Mouse (Mus musculus): Measurements from ENCODE around the gene Arhgap1. TPM values are rescaled to one million over a fixed set of nuclear protein-coding genes. Genes with fewer than 3 reads are reported as not detected.

Gene Arhgap1
- total RNA-seq, 4 experiments from 2014 or later, result 60.8 to 82.1 (median 74.6) TPM

DNA sequence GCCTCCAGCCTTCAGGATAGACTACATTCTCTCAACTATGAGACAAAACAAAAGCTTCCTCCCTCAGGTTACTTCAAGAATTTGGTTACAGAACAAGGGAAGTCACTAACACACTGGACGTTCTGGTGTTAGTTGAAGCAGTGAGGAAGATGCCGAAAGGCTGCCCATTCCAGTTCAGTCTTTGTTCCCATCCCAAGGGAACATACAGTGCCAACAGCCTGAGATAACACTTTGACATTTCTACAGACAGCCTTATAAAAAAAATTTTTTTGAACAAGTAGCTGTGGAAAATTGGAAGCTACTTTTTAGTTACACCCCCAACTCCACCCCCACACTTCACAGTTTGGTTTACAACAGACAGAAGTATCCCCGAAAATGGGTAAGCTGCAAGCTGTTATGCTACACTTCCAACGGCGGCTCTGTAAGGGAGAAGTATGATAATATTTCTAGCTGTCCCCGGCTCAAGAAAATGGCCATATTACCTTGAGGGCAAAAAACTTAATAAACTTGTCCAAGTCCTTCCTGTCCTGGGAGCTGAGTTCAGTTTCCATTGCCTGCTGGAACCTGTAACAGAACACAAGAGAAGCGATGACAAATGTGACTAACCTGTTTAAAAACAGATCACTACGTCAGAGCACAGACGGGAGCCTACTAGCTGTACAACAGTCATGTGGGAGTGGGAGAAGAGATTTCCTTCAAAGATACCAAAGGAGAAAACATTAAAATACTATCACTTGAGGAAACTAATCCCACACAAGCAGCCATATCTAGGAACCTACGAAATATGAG, 46.0 kb downstream of the Arhgap1 start:
- DNase-seq (ENCODE audit: low spot score in 2 of 2), result peak in 1 of 2 experiments; percentile 48

DNA sequence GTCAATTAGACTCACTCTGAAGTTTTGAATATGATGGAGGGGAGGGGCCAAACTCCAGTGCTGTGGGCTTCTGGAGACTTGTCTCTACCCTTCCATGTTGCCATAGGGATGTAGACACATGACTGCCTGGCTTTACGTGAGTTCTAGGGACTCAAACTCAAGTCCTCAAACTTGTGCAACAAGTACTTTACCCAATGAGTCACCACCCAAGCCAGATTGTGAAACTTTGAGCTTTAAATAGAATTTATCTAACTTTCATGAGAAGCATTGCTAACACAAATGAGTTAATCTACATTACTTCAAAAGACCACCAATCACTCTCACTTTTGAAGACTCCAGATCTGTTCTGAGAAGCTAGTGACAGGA, 46.5 kb downstream of the Arhgap1 start:
- no peak for DNase-seq (ENCODE audit: low spot score in 2 of 2)

DNA sequence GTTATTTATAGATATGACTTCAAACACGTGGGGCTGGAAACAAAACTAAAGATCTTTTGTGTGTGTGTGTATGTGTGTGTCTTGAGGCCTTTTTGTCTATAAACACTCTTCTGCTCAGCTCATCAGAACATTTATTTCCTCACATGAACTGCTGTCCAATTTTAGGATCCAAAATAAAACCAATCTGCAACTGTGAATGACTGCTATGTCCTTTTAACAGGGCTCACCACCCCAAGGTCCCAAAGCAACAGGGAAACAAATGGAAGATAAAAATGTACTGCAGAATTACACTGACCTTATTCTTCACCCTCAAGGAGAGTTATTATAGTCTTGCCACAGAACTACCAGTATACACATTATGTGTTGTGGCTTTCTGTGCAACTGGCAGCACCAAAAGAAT, 49.6 kb downstream of the Arhgap1 start:
- no peak for DNase-seq (ENCODE audit: low spot score in 2 of 2)

DNA sequence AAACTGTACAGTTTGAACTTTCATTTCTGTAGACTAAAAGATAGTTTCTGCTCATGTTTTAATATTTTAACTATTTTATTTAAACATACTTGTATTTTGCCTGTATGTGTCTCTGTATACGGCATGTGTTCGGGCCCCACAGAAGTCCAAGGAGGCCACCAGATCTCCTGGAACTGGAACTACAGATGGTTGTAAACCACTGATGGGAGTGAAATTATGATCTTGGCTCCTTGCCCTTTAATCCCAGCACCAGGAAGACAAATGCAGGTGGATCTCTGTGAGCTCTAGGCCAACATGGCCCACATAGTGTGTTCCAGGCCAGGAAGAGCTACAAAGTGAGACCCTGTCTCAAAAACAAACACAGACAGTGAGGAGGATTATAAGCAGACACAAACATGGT, 51.7 kb downstream of the Arhgap1 start:
- DNase-seq (ENCODE audit: low spot score in 2 of 2), result no peak

DNA sequence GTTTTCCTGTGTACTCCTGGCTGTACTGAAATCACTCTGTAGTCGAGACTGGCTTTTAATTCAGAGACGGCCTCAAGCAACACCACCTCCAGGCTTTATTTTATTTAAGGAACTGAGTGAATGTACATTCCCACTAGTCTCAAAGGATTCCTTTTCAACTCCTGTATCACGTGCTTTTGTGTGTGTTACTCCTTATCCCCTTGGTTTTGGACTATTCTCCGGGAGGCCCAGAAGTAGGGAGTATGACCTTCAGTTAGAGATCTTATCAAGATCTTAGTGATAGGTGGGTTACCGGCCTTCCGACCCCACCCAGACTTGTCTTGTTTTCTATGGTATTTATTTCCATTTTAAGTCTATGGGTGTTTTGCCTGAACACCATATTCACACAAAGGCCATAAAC, 56.1 kb downstream of the Arhgap1 start:
- no peak for DNase-seq (ENCODE audit: low spot score in 2 of 2)

DNA sequence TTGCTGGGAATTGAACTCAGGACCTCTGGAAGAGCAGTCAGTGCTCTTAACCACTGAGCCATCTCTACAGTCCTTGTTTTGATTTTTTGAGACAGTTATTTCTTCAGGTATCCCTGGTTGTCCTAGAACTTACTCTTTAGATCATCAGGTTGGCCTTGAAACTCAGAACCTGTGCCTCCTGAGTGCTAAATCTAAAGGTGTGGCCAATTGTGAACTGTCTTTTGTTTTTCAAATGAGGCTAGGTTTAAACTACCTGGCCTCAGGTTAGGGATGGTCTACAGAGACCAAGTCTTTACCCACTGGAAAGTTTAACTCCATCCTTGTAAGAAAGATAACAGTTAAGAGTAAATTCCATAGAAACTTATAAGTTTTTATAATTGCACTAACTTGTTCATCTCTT, 56.8 kb downstream of the Arhgap1 start:
- no peak for DNase-seq (ENCODE audit: low spot score in 2 of 2)

DNA sequence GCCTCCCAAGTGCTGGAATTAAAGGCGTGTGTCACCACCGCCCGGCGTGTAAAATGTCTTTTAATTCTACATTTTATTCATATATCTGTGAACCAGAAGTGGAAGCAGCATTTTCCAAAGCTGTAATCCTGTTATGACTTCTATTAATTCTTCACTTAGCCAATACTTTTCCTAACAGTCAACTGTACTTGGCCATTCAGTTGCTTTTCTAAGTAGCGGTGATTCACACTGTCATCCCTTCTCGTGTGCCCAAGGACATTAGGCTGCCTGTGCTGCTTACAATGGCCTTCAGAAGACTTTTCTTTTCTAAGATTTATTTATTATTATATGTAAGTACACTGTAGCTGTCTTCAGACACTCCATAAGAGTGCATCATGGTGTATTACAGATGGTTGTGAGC, 58.7 kb downstream of the Arhgap1 start:
- no peak for DNase-seq (ENCODE audit: low spot score in 2 of 2)

DNA sequence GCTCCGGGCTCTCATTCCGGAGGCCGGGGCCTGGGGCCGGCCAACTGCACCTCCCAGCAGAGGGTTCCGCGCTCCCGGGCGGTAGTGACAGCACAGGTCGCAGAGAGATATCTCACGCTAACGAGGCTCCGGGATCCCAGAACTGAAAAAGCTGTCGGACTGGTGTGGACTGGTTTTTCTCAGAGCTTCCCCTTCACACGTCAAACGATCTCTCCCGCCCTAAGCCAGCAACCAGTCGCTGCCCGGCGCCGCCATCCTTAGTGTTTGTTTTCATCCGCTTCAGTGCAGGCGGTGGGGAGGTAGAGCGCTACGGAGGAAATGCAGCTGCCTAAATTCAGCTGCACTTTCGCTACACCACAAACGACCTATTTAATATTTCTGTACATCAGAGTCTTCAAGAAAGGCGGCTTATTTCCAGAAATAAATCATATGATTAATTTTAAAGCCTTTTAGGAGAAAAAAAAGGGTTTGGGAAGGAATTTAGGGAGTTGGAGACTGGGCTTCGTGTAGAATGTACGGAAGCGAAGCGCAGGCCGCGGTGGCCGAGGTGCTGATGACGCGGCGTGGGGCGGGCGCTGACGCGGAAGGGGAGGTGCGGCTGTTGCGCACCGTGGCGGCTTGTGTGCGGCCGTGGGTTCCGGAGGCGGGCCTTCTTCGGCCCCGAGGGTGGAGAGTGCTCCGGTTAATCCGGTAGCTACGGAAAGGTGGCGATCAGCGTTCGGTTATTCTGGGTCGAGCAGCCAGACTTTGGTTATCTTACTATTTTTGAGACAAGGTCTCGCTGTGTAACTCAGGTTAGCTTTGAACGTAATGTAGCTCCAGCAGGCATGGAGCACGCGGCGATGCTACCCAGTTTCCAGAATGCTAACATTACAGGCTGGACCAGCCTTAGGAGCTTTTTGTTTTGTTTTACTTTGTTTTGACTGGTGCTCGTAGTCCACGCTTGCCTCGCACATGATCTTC, 60.9 kb downstream of the Arhgap1 start, which contains the start of the genes Atg13 and Harbi1:
Gene Atg13 (minus strand): TSS at position 305 of the 963 bp plus-strand sequence.
Gene Harbi1 (plus strand): TSS at position 581 of the 963 bp plus-strand sequence.
- DNase-seq (ENCODE audit: low spot score in 2 of 2), result peak; percentile 76 to 89

DNA sequence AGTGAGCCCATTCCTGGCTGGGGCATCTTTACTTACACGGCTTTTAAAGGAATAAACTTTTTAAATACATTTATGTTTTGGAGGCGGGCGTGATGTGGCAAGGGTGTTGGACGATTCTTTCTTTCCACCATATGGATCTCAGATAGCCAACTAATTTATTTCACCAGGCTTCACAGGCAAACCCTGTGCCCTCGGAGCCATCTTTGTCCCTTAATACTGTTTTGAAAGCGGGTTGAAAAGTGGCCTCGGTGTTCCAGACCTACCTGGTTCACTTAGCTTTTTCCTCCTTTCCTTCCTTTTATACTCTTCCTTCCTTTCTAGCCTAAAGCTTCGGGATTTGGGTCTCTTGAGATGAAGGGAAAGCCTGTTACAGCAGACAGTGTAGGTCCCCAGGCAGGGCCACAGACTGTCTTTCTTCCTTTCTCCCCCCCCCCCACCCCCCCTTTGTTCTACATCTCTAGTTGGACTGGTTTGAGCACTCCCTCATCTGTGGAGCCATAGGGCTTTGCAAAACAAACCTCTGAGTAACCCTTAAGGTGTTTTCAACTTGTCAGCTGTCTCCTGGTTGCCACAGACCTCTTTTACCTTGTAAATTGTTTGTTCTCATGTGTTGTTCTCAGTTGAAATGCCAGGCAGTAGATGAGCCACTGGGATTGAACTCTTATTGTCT, 61.7 kb downstream of the Arhgap1 start:
- no peak for DNase-seq (ENCODE audit: low spot score in 2 of 2)

DNA sequence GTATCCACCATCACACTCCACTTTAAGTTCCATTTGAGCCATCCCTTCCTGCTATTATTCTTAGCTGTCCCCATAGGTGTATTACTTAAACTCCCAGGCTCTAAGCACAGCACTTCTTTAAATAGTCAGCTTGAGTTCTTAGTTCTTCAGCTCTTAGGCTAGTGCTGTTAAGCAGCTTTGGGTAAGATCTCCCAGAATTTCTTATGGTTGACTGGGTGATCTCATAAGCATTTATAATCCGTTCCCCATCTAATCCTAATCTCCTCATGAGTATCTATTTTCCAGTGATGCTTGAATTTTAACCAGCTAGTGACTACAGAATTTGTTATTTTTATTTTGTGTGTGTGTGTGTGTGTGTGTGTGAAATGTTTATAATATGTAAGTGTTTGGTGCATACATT, 65.3 kb downstream of the Arhgap1 start:
- DNase-seq (ENCODE audit: low spot score in 2 of 2), result no peak

DNA sequence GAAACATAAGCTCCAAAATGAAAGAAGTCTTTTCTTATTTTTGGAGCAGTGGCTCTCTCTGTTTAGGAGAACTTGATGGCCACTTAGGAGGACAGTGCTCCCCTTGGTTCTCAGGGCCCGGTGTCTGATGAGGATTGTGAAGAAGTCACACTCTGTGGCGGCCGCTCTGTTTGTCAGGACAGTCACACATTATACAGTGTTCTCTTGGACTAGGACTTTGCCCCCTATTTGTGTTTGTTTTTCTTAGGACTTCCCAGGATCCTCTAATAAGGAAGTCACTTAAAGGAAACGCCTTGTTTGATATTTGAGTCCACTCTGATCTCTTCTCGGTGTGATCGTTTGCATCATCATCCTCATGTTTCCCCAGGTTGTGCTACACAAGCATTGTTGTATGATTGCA, 68.6 kb downstream of the Arhgap1 start:
- no peak for DNase-seq (ENCODE audit: low spot score in 2 of 2)

Other genes starting within 250 kb of the Arhgap1 start
- gene 1110051M20Rik, start 205.2 kb upstream of the Arhgap1 start, total RNA-seq (2022), result 100 to 1,000 TPM in 3 of 4 experiments, 10 to 100 TPM in 1; 99.4 to 118 (median 105) TPM
- 10 to 100 TPM; 25.2 to 34.7 (median 28.3) TPM for gene Lrp4, start 192.3 kb upstream of the Arhgap1 start, total RNA-seq (2022)
- 100 to 1,000 TPM; 116 to 144 (median 129) TPM for gene Ckap5, start 123.1 kb upstream of the Arhgap1 start, total RNA-seq (2022)
- gene F2, start 13.4 kb upstream of the Arhgap1 start, total RNA-seq (2022), result under 1 TPM in 2 of 4 experiments, not detected in 2; 0.23 to 0.42 TPM
- 10 to 100 TPM; 11.6 to 14.5 (median 13.7) TPM for gene Zfp408, start 69 bp upstream of the Arhgap1 start, total RNA-seq (2022)
- 10 to 100 TPM; 76.1 to 90.9 (median 83.8) TPM for gene Atg13, start 60.7 kb downstream of the Arhgap1 start, total RNA-seq (2022)
- 1 to 10 TPM; 6.8 to 8.6 (median 7.5) TPM for gene Harbi1, start 61.0 kb downstream of the Arhgap1 start, total RNA-seq (2022)
- gene Ambra1, start 80.3 kb downstream of the Arhgap1 start, total RNA-seq (2022), result 10 to 100 TPM; 54.8 to 55.6 (median 55.1) TPM

Measured in left cerebral cortex, adult 8-10 months (tissue).